Mouse (Mus musculus): ENCODE results near the gene Mcm10. TPM values are rescaled to one million over a fixed set of nuclear protein-coding genes. Genes with fewer than 3 reads are reported as not detected.
"Not testable (repeated sequence)": the region's sequence is repeated elsewhere in the genome, so short reads cannot be mapped to it uniquely, and the experiment has no call there.

Gene Mcm10
- polyA plus RNA-seq, 1 experiment from 2014 or later = 30.0 TPM

- H3K4me3 ChIP-seq = no peak overlapping the region
- no peaks in the 10 kb centered on the region for H3K36me3 ChIP-seq
- H3K9ac ChIP-seq (replicated peaks) = no peak overlapping the region
- 65% methylated on average over 2 of the region's 2 CpGs for WGBS
- no peak overlapping the region for H3K27ac ChIP-seq (replicated peaks)
- H3K4me2 ChIP-seq (replicated peaks) = no peak overlapping the region
- no peaks in the 10 kb centered on the region for H3K27me3 ChIP-seq
- H3K4me1 ChIP-seq = no peaks in the 10 kb centered on the region
- ATAC-seq (ENCODE audit: low FRiP score, low read depth) = no peak
- H3K9me3 ChIP-seq = no peaks in the 10 kb centered on the region
Observed at GRCm38 (mm10) chr2:4969083-4969482, 43.5 kb downstream of the Mcm10 start.

- no peaks in the 10 kb centered on the region for H3K9me3 ChIP-seq
- ATAC-seq (ENCODE audit: low FRiP score, low read depth) = no peak
- no peaks in the 10 kb centered on the region for H3K27me3 ChIP-seq
- H3K4me2 ChIP-seq (replicated peaks) = no peak overlapping the region
- no peak overlapping the region for H3K4me3 ChIP-seq
- H3K9ac ChIP-seq (replicated peaks) = no peak overlapping the region
- no peaks in the 10 kb centered on the region for H3K36me3 ChIP-seq
- WGBS = 100% methylated on average over 2 of the region's 2 CpGs
- no peak overlapping the region for H3K27ac ChIP-seq (replicated peaks)
- H3K4me1 ChIP-seq = no peaks in the 10 kb centered on the region
Observed at GRCm38 (mm10) chr2:4967806-4968205, 44.8 kb downstream of the Mcm10 start.

- no peak overlapping the region for H3K9ac ChIP-seq (replicated peaks)
- no peak overlapping the region for H3K4me2 ChIP-seq (replicated peaks)
- no peak overlapping the region for H3K27ac ChIP-seq (replicated peaks)
- no peak for ATAC-seq (ENCODE audit: low FRiP score, low read depth)
- 91% methylated on average over 12 of the region's 12 CpGs for WGBS
- no peaks in the 10 kb centered on the region for H3K27me3 ChIP-seq
- no peaks in the 10 kb centered on the region for H3K36me3 ChIP-seq
- H3K4me1 ChIP-seq = no peaks in the 10 kb centered on the region
- H3K4me3 ChIP-seq = no peak overlapping the region
- H3K9me3 ChIP-seq = no peaks in the 10 kb centered on the region
Observed at GRCm38 (mm10) chr2:4958039-4958438, 54.6 kb downstream of the Mcm10 start.

GRCm38 (mm10) chr2:4954216-4954760, 58.3 kb downstream of the Mcm10 start:
- Histone ChIP-seq H3K27ac (replicated peaks) (no peak overlapping the region), H3K4me3 (no peak overlapping the region), H3K4me1 (no peaks in the 10 kb centered on the region), H3K9ac (replicated peaks) (no peak overlapping the region), H3K4me2 (replicated peaks) (no peak overlapping the region), H3K9me3 (no peaks in the 10 kb centered on the region), H3K36me3 (no peaks in the 10 kb centered on the region), H3K27me3 (no peaks in the 10 kb centered on the region)
- WGBS = 89% methylated on average over 6 of the region's 6 CpGs
- no peak for ATAC-seq (ENCODE audit: low FRiP score, low read depth)

GRCm38 (mm10) chr2:4950986-4951385, 61.6 kb downstream of the Mcm10 start:
- Histone ChIP-seq H3K4me1 (no peaks in the 10 kb centered on the region), H3K4me3 (no peak overlapping the region), H3K4me2 (replicated peaks) (no peak overlapping the region), H3K27me3 (no peaks in the 10 kb centered on the region), H3K36me3 (no peaks in the 10 kb centered on the region), H3K27ac (replicated peaks) (no peak overlapping the region), H3K9me3 (no peaks in the 10 kb centered on the region), H3K9ac (replicated peaks) (no peak overlapping the region)
- WGBS = 93% methylated on average over 2 of the region's 2 CpGs
- ATAC-seq (ENCODE audit: low FRiP score, low read depth) = no peak

- WGBS = 94% methylated on average over 6 of the region's 8 CpGs
- not testable (repeated sequence) for H3K36me3 ChIP-seq; H3K27me3 ChIP-seq; H3K4me1 ChIP-seq; H3K9me3 ChIP-seq; H3K9ac ChIP-seq (replicated peaks); H3K27ac ChIP-seq (replicated peaks); H3K4me2 ChIP-seq (replicated peaks); H3K4me3 ChIP-seq; ATAC-seq (ENCODE audit: low FRiP score, low read depth)
Observed at GRCm38 (mm10) chr2:4949691-4950090, 62.9 kb downstream of the Mcm10 start.

GRCm38 (mm10) chr2:4940861-4941260, 71.7 kb downstream of the Mcm10 start:
- no peak for ATAC-seq (ENCODE audit: low FRiP score, low read depth)
- no peaks in the 10 kb centered on the region for H3K27me3 ChIP-seq
- peaks cover 15% of the 10 kb centered on the region; the same call in 1 of the 2 replicates for H3K36me3 ChIP-seq
- H3K27ac ChIP-seq (replicated peaks) = no peak overlapping the region
- 92% methylated on average over 11 of the region's 11 CpGs for WGBS
- H3K4me1 ChIP-seq = no peaks in the 10 kb centered on the region
- no peak overlapping the region for H3K9ac ChIP-seq (replicated peaks)
- H3K4me2 ChIP-seq (replicated peaks) = no peak overlapping the region
- 0 out of 2 replicates have a peak, but pooled peaks cover 6% of the 10 kb centered on the region for H3K9me3 ChIP-seq
- no peak overlapping the region for H3K4me3 ChIP-seq

Other genes starting within 250 kb of the Mcm10 start
- 124 and 132 TPM in 2 replicates for gene Sephs1, start 131.2 kb downstream of the Mcm10 start, polyA plus RNA-seq (2016; fragmentation: Nextera tagmentation; extraction: Ambion mirVana)
- gene Phyh, start 93.8 kb downstream of the Mcm10 start, polyA plus RNA-seq (2016; fragmentation: Nextera tagmentation; extraction: Ambion mirVana) = 41.9 and 42.0 TPM in 2 replicates
- gene Ucma, start 36.7 kb downstream of the Mcm10 start, polyA plus RNA-seq (2016; fragmentation: Nextera tagmentation; extraction: Ambion mirVana) = 0.65 TPM in 1 of 2 replicates, not detected in the other
- 3.3 and 4.2 TPM in 2 replicates for gene Optn, start 51.3 kb upstream of the Mcm10 start, polyA plus RNA-seq (2016; fragmentation: Nextera tagmentation; extraction: Ambion mirVana)
- gene Ccdc3, start 125.0 kb upstream of the Mcm10 start, polyA plus RNA-seq (2016; fragmentation: Nextera tagmentation; extraction: Ambion mirVana) = 3.7 and 7.3 TPM in 2 replicates

Data from midbrain, embryonic 12.5 days (tissue).